Mouse (Mus musculus) natural killer cell, adult 2 months (primary cell): Measurements from ENCODE around the gene Atg9b.

ENCODE experiments used
- DNase-seq, 2 experiments: peaks; one replicate each; pipeline ENCODE4 v3.0.0; 2022; ENCODE audit warnings: low spot score in 2 of 2

Atg9b gene

DNA sequence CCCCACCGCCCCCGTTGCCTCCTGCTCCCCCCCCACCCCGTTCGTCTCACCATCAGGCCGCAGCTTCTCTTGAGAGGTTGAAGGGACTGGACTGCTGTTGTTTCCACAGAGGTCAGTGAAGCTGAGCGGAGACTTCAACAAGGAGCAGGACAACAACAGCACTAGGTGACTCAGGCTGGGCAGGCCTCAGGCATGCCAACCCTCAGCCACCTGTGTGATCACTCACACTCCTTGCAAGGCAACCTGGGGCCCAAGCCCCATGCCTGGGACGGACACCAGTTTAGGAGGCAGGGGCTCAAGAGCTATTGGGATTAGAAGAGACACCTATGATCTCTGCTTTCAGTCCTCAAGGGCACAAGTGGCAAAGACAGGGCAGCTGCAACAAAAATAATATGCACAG lies at the start of gene Atg9b:
Gene Atg9b (minus strand): TSS at position 280 of the 400 bp plus-strand sequence.
- no peak for DNase-seq

DNA sequence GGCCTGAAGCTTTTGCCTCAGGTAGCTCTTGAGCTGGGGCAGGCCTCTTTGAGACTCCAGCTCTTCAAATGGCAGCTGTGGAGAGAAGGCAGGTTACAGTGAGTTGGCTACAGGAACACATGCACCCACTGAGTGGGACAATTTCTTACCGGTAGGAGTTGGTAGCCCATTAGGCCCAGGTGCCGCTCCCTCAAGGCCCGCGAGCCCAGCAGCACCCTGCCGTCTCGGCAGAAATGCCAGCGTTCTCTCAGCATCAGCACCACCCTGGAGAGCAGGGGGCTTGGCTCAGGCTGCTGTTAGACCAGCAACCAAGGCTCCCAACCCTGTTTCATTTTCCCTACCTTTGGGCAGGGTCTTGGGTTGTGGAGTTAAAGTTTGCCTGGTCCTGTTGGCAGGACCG lies 49.2 kb upstream of the Atg9b start:
- no peak for DNase-seq

DNA sequence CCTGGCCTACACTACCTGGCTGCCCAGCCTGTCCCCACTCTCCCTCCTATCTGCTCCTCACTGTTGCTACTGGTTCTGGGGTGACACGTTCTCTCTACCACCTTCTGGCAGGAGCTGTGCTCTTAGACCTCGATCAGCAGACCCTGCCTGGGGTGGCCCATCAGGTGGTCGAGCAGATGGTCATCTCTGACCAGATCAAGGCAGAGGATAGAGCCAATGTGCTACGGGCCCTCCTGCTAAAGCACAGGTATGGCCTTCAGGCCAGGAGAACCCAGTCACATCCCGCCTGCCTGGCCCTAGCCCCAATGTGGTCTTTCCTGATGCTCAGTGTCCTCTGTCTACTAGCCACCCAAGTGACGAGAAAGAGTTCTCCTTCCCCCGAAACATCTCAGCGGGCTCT lies 42.0 kb upstream of the Atg9b start:
- no peak for DNase-seq

DNA sequence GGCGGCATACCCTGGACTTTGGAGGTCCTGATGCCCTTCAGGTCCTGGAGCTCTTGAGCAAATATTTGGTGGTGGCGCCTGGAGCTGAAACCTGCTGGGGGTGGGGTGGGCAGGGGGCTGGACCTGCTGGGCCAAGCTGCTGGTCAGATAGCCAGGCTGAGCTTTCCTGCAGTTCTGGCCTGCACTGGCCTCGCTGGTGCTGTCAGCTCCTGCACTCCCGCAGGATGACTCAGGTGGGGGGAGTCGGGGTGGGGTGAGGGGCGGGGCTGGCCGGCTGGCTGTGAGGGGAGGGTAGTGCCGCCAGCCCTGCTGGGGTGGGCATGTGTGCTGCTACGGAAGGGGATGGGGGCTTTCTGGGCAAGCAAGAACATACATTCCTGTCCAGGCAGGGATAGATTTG lies 36.7 kb upstream of the Atg9b start:
- DNase-seq, result no peak

DNA sequence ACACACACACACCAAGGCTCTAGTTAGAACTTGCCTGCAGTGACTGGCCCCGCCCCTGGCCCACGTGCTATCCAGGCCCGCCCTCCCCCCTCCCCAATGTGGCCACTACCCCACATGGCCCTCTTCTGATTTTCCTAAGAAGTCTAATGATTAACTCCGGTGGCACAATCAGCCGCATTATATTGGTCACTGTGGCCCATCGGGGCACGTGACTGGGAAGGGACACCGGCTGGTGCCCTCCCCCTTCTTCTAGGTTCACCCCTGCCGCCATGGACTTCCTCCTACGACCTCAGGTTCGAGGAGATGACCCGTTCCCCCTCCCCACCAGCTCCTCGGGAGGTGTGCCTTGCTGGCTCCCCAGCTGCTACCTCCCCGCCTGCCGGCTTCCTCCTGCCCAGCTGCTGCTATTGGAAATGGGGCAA lies 36.0 kb upstream of the Atg9b start:
- DNase-seq, result no peak

DNA sequence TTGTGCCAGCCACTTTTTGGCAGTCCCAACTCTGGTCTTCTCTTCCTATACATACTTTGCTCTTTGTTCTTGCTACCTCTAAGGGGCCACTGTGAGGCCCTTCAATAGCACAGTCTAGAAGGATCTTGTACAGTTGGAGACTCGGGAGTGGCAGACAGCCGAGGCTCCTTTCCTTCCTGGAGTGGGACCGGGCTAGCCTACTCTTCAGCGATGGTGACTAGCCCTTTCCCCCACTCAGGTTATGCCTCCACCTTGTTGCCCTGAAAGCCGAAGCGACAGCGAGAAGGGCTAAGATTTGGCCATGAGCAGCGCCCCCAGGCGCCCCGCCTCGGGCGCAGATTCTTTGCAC lies 35.3 kb upstream of the Atg9b start:
- no peak for DNase-seq

DNA sequence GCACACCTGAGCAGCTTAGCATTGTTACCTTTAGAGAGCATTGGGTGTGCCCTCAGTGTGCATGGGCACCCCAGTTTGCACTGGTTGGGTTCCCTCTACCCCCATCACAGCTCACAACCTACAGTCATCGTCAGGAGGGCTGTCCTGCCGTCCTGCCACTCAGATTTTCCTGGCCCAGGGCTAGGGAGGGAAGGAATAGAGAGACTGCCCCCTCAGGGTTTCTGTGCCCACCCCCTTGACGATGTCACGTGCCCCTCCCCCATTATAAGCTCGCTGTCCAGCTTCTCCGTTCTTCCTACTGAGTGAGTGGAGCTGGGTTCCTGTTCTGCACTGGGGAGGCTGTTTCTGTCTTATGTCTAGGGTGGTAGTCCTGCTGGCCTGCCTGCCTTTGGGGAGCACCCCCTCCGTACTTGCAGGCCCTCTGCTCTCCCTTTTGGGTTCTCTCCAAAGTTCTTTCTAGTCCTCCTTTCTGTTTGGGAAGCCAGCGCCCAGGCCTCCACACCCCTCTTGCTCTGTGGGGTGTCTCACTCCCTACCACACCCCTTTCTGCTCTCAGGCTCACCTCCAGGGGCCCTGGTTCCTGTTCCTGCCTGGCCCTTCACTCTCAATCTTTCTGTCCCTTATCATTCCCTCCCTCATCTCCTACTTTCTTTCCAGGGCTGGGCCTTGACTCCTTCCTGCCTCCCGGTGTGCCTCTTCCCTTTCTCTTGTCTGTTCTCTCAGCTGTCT lies 34.8 kb upstream of the Atg9b start:
- no peak for DNase-seq

DNA sequence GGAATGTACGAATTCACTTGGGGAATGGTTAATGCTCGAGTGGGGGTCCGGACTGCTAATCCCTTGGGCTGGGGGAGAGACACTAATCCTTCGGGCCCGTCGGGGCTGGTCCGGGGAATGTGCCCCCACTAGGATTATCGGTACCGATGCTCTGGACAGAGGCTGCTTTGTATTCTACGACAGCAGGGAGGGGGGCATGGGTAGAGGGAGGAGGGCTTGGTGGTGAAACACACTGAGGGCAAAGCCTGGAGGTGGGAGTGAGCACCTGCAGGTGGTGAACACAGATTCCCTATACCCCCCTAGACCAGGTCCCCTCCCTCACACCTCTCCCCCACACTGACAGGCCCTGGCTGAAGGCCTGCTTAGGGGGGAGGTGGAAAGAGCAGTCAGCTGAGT lies 34.1 kb upstream of the Atg9b start:
- no peak for DNase-seq

DNA sequence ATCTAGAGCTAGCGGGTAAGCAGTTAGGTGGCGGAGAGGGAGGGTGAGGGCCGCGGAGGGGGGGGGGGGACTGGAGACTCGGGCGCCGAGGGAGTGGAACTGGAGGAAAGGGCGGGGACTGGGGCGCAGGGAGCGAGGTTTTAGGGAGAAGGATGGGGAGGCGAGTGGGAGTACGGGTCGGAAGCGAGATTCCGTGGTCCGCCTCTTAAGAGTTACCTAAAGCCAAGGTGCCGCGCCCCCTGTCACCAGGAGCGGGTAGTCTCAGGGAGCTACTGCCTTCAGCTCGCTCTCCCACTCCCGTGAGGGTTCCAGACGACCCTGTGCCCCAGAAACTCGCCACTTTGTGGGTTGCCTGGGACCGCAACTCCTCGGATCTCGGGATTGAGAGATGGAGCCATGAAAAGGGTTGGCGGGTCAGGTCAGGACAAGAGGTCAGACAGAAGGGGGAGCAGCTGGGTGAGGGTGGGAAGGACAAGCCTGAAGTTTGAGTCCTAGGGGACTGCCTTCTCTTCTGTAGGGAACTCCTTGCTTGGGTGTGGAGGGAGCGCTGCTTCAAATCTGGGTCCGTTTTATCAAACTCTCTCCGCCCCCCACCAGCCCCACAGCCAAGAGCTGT lies 33.6 kb upstream of the Atg9b start:
- no peak for DNase-seq

DNA sequence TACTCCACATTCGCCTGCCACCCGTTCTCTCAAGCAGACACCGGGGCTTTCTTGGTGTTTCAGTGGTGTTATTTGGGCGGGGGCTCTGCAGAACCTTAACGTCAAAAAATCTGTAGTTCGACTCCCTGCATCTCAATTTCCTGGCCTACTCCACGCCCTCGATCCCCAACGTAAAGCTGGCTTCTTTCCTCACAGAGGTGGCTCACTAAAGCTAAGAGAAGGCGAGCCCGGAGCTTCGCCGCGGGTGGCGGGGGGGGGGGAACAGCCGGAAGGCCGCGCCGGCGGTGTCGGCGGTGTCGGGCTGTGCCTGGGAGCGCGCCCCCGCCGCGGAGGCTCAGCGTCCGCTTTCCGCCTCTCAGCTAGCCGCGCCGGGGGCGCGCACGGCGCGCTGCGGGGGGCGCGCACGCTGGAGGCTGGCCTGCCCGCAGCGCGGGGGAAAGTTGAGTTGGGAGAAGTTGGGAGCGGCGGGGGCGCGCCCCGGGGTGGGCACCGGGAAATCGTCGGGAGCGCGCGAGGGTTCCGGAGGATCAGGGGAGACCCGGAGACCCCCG lies 33.0 kb upstream of the Atg9b start:
- peak; percentile 61 to 77 for DNase-seq

DNA sequence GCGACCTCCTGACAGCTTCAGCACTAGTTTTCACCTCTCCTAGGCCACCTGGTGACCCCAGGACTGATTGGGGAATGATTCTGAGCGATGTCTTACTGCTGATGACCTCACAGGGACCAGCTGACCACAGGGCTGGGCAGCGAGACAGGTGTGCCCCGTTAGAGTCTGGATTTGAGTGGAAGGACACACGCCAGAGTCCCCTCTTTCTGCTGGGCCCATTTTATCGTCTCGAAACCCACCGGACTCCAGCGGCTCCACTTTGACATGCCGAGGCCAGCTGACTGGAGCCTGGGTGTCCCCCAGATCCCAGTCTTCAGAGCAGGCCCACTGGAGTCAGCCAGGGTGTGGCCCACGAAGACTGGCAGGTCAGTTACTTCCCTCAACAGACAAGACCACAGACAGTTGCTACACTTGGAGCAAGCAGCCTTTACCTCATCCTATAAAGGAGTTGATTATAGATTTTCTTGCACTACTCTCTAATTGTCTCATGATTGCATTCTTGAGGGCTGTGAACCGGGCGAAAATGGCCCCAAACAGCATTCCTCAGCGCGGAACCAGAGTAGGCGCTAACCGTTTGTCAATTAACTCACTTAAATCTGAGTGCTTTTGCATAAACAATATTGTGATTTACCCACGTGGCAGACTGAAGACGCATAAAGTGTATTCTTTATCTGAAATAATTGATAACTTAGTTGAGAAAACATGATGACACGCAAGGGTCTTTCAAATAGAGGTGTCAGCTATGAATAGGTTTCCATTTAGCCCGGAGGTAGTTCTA lies 32.2 kb upstream of the Atg9b start:
- no peak for DNase-seq

DNA sequence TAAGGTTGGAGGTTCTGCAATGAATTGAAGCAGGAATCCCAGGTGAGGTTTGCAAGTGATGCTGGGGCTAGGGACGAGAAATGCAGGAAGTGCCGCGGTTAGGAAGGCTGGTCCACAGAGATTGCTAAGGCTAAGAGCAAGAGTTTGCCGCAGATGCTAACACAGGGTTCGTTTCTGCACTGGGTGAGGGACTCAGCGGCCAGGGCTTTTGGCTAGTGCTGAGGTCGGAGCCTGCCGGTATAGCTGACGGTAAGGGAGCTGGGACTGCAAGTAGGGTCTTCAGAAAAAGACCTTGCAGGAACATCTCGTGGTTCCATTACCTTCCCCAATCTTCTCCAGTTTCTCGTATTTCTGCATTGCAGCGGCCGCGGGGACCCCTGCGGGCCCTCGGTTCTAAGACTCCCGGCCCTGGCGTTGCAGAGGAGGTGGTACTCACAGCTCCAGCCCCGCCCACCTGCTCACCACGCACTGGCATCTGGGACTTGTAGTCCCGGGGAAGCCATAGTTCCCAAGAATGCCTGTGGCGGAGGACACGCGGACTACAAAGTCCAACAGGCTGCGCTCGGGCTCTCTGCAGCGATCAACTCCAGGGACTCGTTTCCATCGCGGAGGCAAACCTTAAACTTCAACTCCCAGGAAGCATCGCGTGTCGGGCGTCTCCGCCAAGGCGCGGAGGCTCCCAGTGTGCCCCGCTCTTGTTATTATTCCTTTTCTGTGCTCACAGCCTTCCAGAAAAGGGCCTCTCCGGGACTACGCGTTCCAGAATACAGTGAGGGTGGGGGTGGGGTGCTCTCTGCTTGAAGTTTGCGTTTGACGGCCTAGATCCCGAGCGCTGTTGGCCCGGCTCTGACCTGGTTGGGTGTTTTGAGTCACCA lies 31.4 kb upstream of the Atg9b start, which contains the start of the genes Cdk5 and Slc4a2:
Gene Cdk5 (minus strand): TSS at position 402 of the 875 bp plus-strand sequence.
Gene Slc4a2 (plus strand): TSS at position 709 of the 875 bp plus-strand sequence.
- DNase-seq, result peak; percentile 96 to 97

DNA sequence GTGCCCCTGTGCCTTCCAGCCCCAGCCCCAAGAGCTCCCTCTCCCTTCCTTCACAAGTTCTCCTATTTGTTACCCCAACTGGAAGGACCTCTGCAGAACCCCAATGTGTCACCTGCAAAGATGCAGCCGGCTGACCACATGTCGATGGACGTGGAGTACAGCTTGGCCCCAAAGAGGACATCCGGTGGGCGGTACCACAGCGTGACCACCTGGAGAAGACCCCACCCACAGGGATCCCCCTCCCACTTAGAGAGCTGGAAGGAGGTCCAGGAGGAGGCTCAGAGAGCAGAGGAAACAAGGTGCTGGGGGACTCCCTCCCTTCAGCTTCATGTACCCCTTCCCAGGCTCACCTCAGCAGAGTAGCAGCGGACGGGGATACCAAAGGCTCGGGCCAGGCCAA lies 28.4 kb upstream of the Atg9b start:
- DNase-seq, result no peak

DNA sequence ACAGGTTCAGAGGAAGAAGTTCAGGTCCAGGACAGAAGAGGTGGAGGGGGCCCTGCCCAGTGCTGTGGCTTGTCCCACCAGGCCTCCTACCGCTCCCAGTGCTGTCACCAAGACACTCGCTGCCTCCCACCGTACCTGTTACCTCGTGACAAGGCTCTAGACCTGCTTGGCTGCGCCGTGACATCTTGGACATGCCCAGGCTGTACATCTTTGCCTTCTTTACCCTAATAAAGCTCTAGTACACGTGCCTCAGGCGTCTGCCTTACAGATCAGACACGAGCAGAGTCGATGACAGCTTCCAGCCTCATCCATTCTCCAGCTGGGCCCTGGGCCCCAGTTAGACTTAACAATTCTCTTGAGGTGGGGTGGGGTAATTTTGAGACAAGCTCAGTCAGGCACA lies 25.6 kb upstream of the Atg9b start:
- DNase-seq, result no peak

DNA sequence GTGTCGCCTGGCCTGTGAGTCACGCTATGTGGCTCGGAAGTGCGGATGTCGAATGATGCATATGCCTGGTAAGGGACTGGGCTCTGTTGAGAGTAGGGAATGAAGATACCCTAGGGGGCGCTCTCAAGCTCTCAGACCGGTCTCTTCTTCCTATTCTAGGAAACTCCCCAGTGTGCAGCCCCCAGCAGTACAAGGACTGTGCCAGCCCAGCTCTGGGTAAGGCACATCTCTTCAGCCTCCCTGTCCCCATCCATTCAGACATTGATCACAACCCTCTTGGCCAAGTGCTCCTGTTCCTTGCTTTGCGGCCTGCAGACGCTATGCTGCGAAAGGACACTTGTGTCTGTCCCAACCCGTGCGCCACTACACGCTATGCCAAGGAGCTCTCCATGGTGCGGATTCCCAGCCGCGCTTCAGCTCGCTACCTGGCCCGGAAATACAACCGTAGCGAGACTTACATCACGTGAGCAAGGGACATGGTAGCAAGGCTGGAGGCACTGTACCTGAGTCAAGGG lies 24.3 kb upstream of the Atg9b start:
- peak; percentile 65 to 75 for DNase-seq

DNA sequence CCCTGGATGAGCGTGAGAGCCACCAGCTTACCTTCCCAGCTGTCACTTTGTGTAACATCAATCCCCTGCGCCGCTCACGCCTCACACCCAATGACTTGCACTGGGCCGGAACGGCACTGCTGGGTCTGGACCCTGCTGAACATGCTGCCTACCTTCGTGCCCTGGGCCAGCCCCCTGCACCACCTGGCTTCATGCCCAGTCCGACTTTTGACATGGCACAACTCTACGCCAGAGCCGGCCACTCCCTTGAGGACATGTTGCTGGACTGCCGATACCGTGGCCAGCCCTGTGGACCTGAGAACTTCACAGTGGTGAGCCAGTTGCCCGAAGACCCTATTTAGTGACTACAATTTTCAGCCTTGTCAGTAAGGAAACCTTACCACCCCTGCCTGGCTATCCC lies 22.0 kb upstream of the Atg9b start:
- no peak for DNase-seq

DNA sequence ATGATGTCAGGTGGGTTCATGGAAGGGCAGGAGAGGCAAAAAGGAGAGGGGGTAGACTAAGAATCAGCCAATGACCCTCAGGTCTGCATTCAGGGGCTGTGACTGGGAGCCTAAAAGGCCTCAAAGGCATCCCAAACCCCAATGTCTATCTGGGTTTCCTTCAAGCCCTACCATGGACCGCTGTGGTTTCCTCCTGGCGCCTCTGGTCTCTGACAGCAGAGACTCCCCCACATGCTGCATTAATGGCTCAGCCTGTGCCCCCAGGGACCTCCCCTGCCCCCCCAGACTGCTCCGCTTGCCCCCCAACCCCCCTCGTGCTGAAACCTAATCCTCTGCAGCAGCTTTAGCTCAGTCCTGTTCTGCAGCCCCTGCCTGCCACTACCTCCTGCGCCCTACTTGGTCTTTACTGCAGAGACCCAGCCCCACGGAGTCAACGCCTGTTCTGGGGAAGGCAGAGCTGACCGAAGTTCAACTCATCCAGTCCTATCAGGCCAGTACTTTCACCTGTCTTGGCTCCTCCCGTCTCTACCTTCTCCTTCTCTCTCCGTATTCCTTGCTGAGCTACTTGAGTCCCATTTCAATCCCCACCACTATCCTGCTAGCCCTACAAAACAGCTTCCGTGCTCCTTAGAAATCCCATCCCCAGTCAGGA lies 21.2 kb upstream of the Atg9b start, which contains the start of gene Asic3:
Gene Asic3 (plus strand): TSS at position 351 of the 652 bp plus-strand sequence.
- no peak for DNase-seq

DNA sequence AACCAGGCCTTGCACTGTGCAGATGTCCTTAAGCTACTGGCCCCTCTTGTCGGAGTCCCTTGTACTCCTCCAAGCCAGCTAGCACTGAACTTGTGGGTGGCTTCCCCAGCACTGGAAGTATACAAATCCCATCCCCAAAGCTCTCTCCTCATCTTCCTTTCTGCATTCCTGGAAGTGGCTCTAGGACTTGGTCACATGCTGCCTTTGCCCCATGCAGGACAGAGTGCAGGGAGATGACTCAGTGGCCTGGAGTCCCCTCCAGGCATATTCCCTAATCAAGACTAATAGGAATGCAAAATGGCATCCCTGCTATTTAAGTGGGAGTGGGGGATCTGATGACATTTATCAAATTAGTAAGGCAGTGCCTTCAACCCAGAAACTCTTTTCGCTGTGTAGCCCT lies 20.1 kb upstream of the Atg9b start:
- DNase-seq, result no peak

DNA sequence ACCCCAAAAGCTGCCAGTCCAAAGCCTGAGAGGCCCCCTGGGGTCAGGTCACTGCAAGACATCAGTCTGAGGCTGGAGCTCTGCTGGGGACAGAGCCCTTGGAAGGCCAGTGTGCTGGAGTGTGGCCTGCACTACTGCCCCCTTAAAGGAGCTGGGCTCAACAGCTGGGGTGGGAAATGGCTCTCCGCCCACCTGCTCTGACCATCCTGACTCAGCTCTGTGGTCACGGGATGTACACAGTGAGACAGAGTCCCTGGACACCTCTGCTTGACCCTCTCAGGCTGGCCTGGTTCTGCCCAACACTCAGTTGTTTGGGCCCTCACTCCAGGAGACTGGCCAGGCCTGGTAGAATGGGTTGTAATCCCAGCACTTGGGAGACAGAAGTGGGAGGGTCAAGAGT lies 17.5 kb upstream of the Atg9b start:
- DNase-seq, result no peak

DNA sequence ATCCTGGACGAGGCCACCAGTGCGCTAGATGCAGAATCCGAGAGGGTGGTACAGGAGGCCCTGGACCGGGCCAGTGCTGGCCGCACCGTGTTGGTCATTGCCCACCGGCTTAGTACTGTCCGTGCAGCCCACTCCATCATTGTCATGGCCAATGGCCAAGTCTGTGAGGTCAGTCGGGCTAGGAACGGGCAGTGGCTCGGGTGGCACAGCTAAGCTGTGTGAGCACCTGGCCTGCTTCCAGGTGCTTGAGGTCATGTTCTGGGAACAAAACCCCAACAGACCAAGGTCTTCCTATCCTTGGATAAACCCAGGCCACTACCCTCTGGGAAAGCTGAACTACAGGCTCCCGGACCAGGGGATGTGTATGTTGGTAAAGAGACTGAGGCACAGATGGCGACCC lies 16.7 kb upstream of the Atg9b start:
- DNase-seq, result no peak

DNA sequence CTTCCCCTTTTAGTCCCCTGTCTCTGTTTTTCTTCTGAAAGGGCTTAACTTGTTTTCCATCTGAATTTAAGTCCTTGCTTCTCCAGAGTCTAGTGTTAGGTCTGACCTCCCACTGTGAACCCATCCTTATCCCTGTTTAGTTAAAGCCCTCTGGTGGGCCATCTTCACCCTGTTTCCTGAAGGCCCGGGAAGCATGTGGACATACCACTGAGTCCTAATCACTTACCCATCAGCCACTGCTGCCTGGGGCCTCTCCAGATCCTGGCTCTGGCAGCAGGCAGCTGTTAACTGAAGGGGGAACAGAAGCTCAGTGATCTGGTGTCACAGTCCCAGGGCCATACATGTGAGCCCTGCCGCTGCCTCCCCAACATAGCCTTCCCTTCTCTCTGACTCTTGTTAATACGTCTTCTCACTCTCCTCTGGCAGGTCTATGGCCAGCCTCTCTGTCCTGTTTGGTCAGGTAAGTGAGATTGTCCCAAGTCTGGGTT lies 13.5 kb upstream of the Atg9b start:
- no peak for DNase-seq
